Mouse (Mus musculus) midbrain, postnatal 0 days (tissue): ENCODE measurements at regions not wholly inside any gene's neighbourhood (a gene's known extent, or its start where the extent isn't known, plus 50 kb on each side); places are given as distances from the start of the nearest gene placed in this dataset.

Experiments
- ATAC-seq: fragments of 200-750 bp; cut with Nextera tagmentation; 2 replicates; pipeline ENCODE4 v1.8.0; 2017; ENCODE audit warnings: moderate number of reproducible peaks, mild to moderate bottlenecking, moderate TSS enrichment, moderate library complexity; ENCODE audit not compliant: low FRiP score
- DNase-seq: peaks from one replicate; pipeline ENCODE4 v3.0.0-alpha.2; 2015; ENCODE audit warnings: low spot score
- H3K27ac ChIP-seq: fragments of 300-500 bp; sonication (generic); 2 replicates; pipeline ENCODE4 v1.5.1; 2014; ENCODE audit warnings: low read depth, mild to moderate bottlenecking, low read length, mixed read lengths
- H3K27me3 ChIP-seq: fragments of 300-500 bp; sonication (generic); 2 replicates; pipeline ENCODE4 v1.6.1; 2014; ENCODE audit warnings: low read length, control low read depth, mixed read lengths; ENCODE audit not compliant: insufficient read depth
- H3K36me3 ChIP-seq: fragments of 300-500 bp; sonication (generic); 2 replicates; pipeline ENCODE4 v1.6.1; 2014; ENCODE audit warnings: low read length, control low read depth, mixed read lengths; ENCODE audit not compliant: insufficient read depth
- H3K4me1 ChIP-seq: fragments of 300-500 bp; sonication (generic); 2 replicates; pipeline ENCODE4 v1.6.1; 2014; ENCODE audit warnings: mild to moderate bottlenecking, control low read depth, antibody characterized with exemption, low read length, mixed read lengths; ENCODE audit not compliant: insufficient read depth
- H3K4me2 ChIP-seq: fragments of 300-500 bp; sonication (generic); 2 replicates; pipeline ENCODE4 v1.6.1; 2014; ENCODE audit warnings: low read depth, mild to moderate bottlenecking, low read length, mixed read lengths; ENCODE audit not compliant: poor library complexity, severe bottlenecking
- H3K4me3 ChIP-seq: fragments of 300-500 bp; sonication (generic); 2 replicates; pipeline ENCODE4 v1.5.1; 2014; ENCODE audit warnings: low read depth, mild to moderate bottlenecking, low read length, moderate library complexity
- H3K9ac ChIP-seq: fragments of 300-500 bp; sonication (generic); replicated peaks from 2 replicates; pipeline ENCODE4 v1.6.1; 2014; ENCODE audit warnings: mild to moderate bottlenecking, low read length, moderate library complexity, mixed read lengths; ENCODE audit not compliant: poor library complexity, severe bottlenecking
- H3K9me3 ChIP-seq: fragments of 300-500 bp; sonication (generic); 2 replicates; pipeline ENCODE4 v1.6.1; 2016; ENCODE audit warnings: low read length, control low read depth
- CTCF ChIP-seq: IDR thresholded peaks from 2 replicates; pipeline ENCODE4 v1.5.1; 2016; ENCODE audit warnings: antibody characterized with exemption, mild to moderate bottlenecking
- WGBS: fragments of 180-500 bp; shearing (Covaris S2); extraction: QIAGEN DNeasy Blood & Tissue Kit; methylation state at CpG from one replicate; pipeline ENCODE4 v1.1.7; 2014; 5-methylcytosine and 5-hydroxymethylcytosine counted together

DNA sequence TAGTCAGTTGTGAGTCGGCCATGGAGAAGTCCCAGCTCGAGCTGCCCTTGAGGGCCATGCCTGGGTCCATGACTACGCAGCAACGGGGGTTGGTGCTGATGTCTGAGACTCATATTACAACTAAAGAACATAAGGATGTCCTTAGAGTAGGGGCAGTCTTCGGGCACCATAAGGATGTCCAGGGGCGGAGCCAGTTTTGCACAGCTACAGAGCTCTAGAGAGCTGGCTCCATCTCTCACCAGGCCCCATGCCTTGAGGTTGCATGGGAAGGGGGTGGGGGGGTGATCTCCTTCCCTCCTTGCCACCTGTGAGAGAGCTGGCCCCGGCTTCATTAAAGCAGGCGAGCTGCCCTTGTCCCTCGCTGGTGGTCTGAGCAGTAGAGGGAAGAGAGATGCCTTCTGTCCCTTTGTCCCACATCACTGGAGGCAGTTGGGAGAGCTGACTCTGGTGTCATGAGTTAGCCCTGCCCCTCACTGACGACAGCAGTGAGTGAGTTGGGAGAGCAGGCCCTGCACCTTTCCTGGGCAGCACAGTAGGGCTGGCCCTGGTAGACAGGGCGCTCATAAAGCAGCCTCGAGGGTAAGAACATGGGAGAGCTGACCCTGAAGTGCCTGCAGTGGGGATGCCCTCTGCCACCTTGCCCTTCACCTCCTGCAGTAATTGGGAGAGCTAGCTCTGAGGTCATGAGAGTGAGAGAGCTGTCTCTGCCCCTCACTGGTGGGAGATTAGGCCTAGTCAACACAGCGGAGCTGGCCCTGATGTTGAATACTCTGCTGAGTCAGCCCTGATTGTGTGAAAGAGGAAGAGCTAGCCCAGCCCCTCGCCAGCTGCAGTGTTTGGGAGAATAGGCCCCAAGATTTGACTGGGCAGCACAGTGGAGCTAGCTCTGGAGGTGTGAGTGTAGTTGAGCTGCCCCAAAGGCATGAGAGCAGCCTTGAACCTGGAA lies 78.9 kb upstream of the Abca1 start:
- Histone ChIP-seq H3K9me3 (no peaks in the 10 kb centered on the region), H3K27me3 (no peaks in the 10 kb centered on the region), H3K9ac (no peak overlapping the region), H3K36me3 (no peaks in the 10 kb centered on the region), H3K4me1 (no peaks in the 10 kb centered on the region), H3K27ac (no peak overlapping the region), H3K4me3 (no peak overlapping the region), H3K4me2 (no peak overlapping the region)
- 80% methylated on average over 14 of the region's 14 CpGs for WGBS
- ATAC-seq: no peak
- TF ChIP-seq CTCF: no peak
- no peak for DNase-seq

DNA sequence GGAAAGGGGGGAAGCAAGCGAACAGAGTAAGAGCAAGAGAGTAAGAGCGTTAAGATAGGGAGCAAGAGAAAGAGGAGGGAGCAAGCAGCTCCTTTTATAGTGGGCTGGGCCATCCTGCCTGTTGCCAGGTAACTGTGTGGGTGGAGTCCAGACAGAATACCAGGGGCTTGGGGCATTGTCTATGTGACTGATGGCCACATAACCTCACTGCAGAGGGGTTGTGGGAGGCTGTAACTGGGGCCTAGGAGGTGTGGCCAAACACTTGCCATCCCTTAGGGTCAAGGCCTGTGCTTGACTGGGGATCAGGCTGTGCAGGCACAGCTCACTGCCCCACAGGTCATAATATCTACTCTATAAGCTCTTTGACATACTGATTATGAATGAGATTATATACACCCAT lies 76.2 kb upstream of the Abca1 start:
- DNase-seq (no peak), ATAC-seq (no peak)
- no peak overlapping the region for H3K4me3 ChIP-seq
- H3K4me1 ChIP-seq: no peaks in the 10 kb centered on the region
- H3K27me3 ChIP-seq: no peaks in the 10 kb centered on the region
- no peaks in the 10 kb centered on the region for H3K36me3 ChIP-seq
- no peak for TF ChIP-seq CTCF
- no peak overlapping the region for H3K27ac ChIP-seq
- H3K9me3 ChIP-seq: no peaks in the 10 kb centered on the region
- 27% methylated on average over 2 of the region's 2 CpGs for WGBS
- no peak overlapping the region for H3K9ac ChIP-seq
- H3K4me2 ChIP-seq: no peak overlapping the region

- WGBS: 69% methylated on average over 3 of the region's 3 CpGs
Observed at GRCm38 (mm10) chr4:53232436-53232835, 72.7 kb upstream of the Abca1 start.

GRCm38 (mm10) chr4:53231867-53232266 lies 72.2 kb upstream of the Abca1 start:
- WGBS: 63% methylated on average over 4 of the region's 4 CpGs
- Histone ChIP-seq H3K27ac (no peak overlapping the region), H3K36me3 (no peaks in the 10 kb centered on the region), H3K9ac (no peak overlapping the region), H3K27me3 (no peaks in the 10 kb centered on the region), H3K4me2 (no peak overlapping the region), H3K4me3 (no peak overlapping the region), H3K4me1 (no peaks in the 10 kb centered on the region), H3K9me3 (no peaks in the 10 kb centered on the region)
- no peak for ATAC-seq
- no peak for TF ChIP-seq CTCF
- no peak for DNase-seq

More at GRCm38 (mm10) chr4:53232436-53232835, 72.7 kb upstream of the Abca1 start:
- Histone ChIP-seq H3K9ac (no peak overlapping the region), H3K36me3 (no peaks in the 10 kb centered on the region), H3K27ac (no peak overlapping the region), H3K9me3 (no peaks in the 10 kb centered on the region), H3K4me1 (no peaks in the 10 kb centered on the region), H3K27me3 (no peaks in the 10 kb centered on the region), H3K4me2 (no peak overlapping the region), H3K4me3 (no peak overlapping the region)
- DNase-seq (no peak), ATAC-seq (no peak)
- no peak for TF ChIP-seq CTCF

DNA sequence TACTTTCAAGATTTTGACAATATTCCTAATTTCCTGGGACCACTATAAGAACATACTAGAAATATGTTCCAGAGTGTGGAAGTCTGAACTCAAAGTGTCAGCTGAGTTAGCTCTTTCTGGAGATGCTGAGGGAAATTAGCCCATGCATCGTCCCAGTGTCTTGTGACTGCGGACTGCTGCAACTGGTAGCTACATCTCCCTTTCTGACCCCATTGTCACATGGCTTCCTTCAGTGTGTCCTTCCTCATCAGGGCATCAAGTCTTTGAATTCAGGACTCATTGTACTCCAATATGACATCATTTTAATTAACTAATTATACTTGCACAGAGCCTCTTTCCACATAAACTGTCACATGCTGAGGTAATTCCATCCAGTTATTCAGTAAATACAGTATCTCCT lies 71.4 kb upstream of the Abca1 start:
- no peak for DNase-seq
- Histone ChIP-seq H3K27ac (no peak overlapping the region), H3K4me2 (no peak overlapping the region), H3K27me3 (no peaks in the 10 kb centered on the region), H3K9me3 (no peaks in the 10 kb centered on the region), H3K36me3 (no peaks in the 10 kb centered on the region), H3K4me3 (no peak overlapping the region), H3K9ac (no peak overlapping the region), H3K4me1 (no peaks in the 10 kb centered on the region)
- TF ChIP-seq CTCF: no peak
- WGBS: 91% methylated on average over 2 of the region's 2 CpGs
- no peak for ATAC-seq

DNA sequence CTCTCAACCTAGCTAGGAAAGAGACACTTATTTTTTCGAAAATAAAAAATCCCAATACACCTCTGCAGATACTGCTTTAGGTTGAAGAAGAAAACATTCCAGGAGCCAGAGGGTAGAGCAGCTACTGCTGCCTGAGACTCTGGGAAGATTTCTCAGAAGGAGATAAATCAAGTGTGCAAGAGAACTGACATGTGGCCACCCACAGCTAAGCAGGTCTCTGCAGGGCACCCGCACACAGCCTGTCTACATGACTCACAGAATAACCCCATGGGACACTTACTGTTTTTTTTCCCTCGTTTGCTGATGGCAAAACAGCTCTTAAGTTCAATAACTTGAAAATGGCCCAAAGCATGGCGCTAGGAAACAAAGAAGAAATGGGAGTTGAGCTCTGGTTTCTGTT lies 68.7 kb upstream of the Abca1 start:
- no peaks in the 10 kb centered on the region for H3K9me3 ChIP-seq
- H3K9ac ChIP-seq: no peak overlapping the region
- no peaks in the 10 kb centered on the region for H3K27me3 ChIP-seq
- H3K27ac ChIP-seq: no peak overlapping the region
- ATAC-seq (no peak), DNase-seq (no peak)
- TF ChIP-seq CTCF: no peak
- no peak overlapping the region for H3K4me2 ChIP-seq
- H3K4me1 ChIP-seq: no peaks in the 10 kb centered on the region
- no peak overlapping the region for H3K4me3 ChIP-seq
- 66% methylated on average over 4 of the region's 4 CpGs for WGBS
- no peaks in the 10 kb centered on the region for H3K36me3 ChIP-seq
